Mouse (Mus musculus) 3T3-L1 (cell line): Measurements from ENCODE around the gene Misp.
A peak's percentile ranks its signal among the peaks of the same experiment; 100 is the strongest.

Experiments
- DNase-seq: peaks from one replicate; pipeline ENCODE4 v3.0.0-alpha.2; 2015; ENCODE audit warnings: low read depth, low spot score

Misp gene

GRCm38 (mm10) chr10:79854801-79855541, 34.2 kb downstream of the Misp start:
- peak; percentile 57 for DNase-seq

DNA sequence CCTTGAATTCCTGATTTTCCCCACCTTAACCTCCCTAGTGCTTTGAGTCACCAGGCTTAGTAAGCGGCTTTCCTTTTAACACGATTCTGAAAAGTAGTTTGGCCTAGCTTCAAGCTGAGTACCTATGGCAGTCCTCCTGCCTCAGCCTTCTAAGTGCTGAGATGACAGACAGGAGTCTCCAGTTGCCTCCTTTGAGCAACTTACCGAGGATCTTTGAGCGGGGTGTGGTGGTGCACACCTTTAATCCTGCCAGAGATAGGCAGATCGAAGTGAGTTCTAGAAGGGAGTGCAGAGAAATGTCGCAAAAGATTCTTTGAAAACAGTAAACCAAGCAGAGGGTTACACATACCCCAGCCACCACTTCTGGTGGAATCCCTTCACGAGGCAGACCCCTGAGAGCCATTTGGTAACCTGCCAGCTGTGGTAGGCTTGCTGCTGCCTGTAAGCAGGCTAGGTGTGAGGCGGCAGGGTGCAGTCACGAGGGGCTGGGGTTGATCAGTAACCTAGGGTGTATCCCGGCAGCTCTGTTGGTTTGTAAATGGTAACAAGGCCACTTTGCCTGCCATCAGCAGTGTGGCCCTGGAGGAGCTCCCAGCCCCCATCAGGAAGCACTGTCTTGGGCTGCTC, 34.9 kb downstream of the Misp start:
- DNase-seq = peak; percentile 40

DNA sequence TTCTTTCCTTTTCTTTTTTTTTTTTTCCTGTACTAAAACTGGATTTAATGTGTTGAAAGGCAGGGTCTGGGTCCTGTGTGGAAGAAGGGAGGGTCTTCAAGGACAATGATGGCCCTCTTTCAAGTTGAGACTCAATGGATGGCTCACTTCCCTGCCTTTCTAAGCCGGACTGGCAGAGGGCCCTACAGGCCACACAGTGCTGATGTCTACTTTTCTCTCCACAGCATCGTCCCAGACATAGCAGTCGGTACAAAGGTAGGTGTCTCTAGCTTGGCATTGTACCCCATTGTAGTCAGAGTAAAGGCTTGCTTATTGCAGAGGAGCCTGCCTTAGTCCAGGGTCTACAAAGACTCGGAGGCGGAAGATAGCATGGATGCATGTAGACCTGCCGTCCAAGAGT, 35.5 kb downstream of the Misp start:
- no peak for DNase-seq

DNA sequence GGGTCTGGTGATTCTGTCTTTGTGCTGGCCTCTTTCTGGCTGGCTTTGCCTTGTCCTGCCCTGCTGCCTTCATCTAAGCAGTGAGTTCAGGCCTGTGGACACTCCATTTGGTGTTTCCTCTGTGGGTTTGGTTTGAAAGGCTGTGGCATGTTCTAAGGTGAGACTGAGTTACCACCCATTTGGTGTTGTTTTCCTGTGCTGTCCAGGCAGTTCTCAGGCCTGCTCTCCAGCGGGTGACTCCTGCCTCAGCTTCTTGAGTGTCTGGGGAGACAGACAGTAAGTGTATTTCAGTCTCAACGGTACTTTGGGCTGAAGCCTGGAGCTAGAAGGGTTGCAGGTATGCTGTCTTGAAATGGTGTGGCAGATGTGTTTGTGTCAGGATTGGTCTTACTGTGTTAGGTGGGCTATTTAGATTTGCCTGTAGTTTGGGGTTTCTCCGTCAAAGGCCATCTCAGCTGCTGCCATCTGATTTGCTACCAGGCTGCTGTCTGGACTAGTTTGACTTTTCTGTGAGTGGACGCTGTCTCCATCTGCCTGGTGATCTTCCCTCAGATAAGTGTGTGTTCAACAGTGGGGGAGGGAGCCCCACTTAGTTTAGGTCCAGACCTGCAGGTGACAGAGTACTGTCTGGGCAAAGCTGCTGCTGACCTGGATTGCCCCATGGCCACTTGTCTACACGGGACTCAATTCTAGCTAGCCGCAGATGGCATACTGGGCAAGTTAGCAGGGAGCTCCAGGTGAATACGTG, 36.1 kb downstream of the Misp start:
- peak; percentile 26 for DNase-seq

- DNase-seq = peak; percentile 69
These were observed 36.6 kb downstream of the Misp start for GRCm38 (mm10) chr10:79857452-79857811.

DNA sequence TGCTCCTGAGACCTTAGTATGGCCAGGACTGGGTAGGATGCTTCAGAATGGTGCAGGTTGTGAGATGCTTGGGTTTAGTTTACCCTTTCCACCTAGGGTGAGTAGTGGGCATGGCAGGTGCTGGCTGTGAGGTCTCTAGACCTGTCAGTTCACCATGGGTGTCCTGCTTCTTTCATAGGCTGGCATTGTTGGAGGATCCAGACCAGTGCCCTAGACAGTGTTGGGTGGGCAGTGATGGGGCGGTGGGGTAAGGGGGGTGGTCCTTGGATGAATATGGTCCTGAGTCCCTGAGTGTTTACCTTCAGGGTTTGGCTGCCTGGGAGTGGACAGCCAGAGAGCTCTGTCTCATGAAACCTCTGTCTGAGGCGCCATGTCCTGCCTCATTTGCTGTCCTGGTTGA, 37.1 kb downstream of the Misp start:
- DNase-seq = no peak

GRCm38 (mm10) chr10:79858416-79859074, 37.8 kb downstream of the Misp start:
- DNase-seq = peak; percentile 72

- peak; percentile 32 for DNase-seq
These were observed 38.3 kb downstream of the Misp start for GRCm38 (mm10) chr10:79859116-79859515.

GRCm38 (mm10) chr10:79860079-79860911, 39.5 kb downstream of the Misp start:
- DNase-seq = no peak

- DNase-seq = no peak
These were observed 40.6 kb downstream of the Misp start for GRCm38 (mm10) chr10:79861230-79862048.

DNA sequence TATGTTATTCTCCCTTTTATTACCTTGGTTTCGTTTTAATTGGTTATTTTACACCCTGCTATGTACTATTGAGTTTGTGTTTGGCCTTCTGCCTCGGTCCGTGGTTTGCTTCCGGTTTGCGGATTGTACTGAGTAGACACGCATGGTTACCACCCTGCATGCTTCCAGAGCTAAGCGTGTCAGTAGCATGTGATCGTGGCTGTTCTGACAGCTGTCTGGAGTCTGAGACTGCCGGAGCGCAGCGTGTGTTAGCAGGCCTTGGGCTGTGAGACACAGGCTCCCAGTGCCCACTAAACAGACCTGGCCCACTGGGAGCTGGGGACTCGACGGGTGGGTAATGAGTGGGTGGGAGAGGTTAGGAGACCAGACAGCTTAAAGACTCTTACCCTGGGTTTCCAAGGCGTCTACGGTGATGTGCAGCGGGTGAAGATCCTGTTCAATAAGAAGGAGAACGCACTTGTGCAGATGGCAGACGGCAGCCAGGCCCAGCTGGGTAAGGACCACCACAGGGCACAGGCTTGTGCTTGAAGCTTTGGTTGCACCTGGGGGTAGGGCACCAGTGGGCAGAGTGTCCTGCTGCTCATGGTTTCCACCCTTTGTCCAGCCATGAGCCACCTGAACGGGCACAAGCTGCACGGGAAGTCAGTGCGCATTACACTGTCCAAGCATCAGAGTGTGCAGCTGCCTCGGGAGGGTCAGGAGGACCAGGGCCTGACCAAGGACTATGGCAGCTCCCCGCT, 41.4 kb downstream of the Misp start:
- no peak for DNase-seq

DNA sequence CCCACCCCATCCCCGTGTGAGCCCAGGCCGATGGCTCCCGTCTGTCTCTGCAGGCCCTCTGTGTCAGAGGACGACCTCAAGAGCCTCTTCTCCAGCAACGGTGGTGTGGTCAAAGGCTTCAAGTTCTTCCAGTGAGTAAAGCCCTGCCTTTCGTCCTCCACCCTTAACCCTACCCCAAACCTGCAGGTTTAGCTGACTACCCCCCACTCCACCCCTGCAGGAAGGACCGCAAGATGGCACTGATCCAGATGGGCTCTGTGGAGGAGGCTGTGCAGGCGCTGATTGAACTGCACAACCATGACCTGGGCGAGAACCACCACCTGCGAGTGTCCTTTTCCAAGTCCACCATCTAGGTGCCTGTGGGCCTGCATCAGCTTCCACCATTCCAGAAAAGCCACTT, 42.1 kb downstream of the Misp start:
- DNase-seq = no peak

- DNase-seq = peak; percentile 76
These were observed 43.8 kb downstream of the Misp start for GRCm38 (mm10) chr10:79864351-79865188.

DNA sequence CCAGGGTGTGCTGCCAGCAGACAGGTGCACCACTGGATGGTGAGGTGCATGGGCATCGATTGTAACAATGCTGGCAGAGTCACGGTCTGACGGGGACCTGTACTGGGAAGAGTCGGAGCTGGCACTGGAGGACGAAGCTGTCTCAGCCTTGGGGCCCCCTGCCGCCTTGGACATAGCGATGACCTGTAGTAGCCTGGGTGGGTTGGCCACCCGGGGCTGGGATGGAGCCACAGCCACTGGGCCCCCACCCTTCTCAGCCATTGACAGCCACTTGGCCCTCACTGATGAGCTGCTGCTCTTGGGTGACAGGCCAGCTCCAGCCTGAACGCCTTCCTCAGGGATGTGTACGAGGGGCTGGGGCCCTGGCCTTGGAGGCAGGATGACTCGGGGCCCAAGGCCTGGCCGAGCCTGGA, 44.4 kb downstream of the Misp start:
- peak; percentile 20 for DNase-seq

DNA sequence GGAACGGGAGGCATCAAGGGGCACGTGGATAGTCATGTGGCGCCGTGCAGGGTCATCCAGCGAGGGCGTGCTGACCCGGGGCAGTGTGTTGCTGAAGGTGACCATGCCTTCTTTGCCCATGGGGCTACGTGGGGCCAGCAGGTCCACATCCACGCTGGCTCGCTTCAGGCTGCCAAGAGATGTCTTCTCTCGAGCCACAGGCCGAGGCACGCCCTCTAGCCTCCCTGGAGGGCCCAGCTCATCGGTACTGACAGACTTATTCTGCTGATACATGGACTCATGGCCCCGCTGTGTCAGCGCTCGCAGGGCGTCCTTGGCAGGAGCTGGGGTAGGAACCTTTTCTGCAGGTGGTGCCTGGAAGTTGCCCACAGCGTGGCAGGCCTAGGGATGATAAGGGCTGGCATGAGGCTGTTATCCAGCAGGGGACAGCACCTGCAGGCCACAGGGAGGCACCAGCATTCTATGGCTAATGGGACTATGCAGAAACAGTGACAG, 45.1 kb downstream of the Misp start:
- DNase-seq = peak; percentile 26

- no peak for DNase-seq
These were observed 45.8 kb downstream of the Misp start for GRCm38 (mm10) chr10:79866601-79867000.

GRCm38 (mm10) chr10:79871845-79872244, 51.1 kb downstream of the Misp start:
- DNase-seq = no peak

DNA sequence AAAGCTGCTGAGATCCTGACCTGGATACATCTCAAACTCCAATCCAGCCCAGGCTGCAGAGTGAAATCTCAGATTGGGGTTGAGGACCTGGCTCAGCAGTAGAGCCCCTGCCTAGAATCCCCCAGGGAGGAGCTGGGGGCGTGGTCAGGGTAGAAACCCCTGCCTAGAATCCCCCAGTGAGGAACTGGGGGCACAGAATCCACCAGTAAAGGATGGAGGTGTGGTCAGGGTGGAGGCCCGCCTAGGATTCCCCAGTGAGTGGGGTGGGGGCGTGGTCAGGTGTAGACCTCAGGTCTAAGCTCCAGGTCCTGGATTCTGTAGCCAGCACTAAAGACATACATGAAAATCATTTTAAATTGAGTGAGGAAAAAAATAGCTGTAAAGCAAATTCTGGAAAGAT, 52.1 kb downstream of the Misp start:
- no peak for DNase-seq

GRCm38 (mm10) chr10:79873313-79873712, 52.5 kb downstream of the Misp start:
- no peak for DNase-seq
